In genomic region chr13:99610498-99610897, GRCm38 (mm10) we compare ENCODE assay signal across 12 mouse cellular contexts.
DNase-seq lines count a peak whose midpoint lies in the region; ATAC-seq lines count a peak whose summit lies in the region.
"Had no signal": no experiment of that assay in that cellular context is flagged by ENCODE, and none has a peak within 500 bp of the region (broad histone marks: within the 10 kb centered on the region; RNA-seq: fewer than 3 reads in every experiment).

No protein-coding gene starts in this region.

- H3K4me1 ChIP-seq in hindbrain, embryonic 13.5 days (replicated peaks) = peaks cover 29% of the 10 kb centered on the region
- peaks cover 12% of the 10 kb centered on the region for H3K4me1 ChIP-seq in hindbrain, embryonic 16.5 days (ENCODE audit: control insufficient read depth, insufficient read depth, low read depth, low read length)

- H3K27me3 ChIP-seq in hindbrain, embryonic 13.5 days = peaks cover 2% of the 10 kb centered on the region; the same call in 1 of the 2 replicates
- H3K27me3 ChIP-seq in hindbrain, embryonic 16.5 days (replicated peaks; ENCODE audit: control insufficient read depth, insufficient read depth, low read length) = no peaks in the 10 kb centered on the region
- H3K27me3 ChIP-seq: embryonic facial prominence, embryonic 15.5 days; neural tube, embryonic 15.5 days had no signal

- H3K4me2 ChIP-seq in hindbrain, embryonic 13.5 days = no peak overlapping the region
- H3K4me2 ChIP-seq in hindbrain, embryonic 16.5 days (ENCODE audit: low read length) = no peak overlapping the region
- H3K4me2 ChIP-seq: embryonic facial prominence, embryonic 15.5 days; neural tube, embryonic 15.5 days had no signal

- DNase-seq in adrenal gland, postnatal 14 days = peak; percentile 15
- DNase-seq in adrenal gland, postnatal 25 days = no peak
- peak; percentile 27 for DNase-seq in testis, postnatal 14 days (ENCODE audit: low spot score)
- no peak for DNase-seq in testis, postnatal 10 days (ENCODE audit: low spot score)
- no peak for DNase-seq in thymus, postnatal 4 days
- no peak for DNase-seq in neural tube, embryonic 10.5 days (ENCODE audit: extremely low spot score, low spot score)
- DNase-seq: cerebellum, adult 2 months; right cerebral cortex, postnatal 14 days had no signal

- no peak overlapping the region for H3K4me3 ChIP-seq in hindbrain, embryonic 13.5 days
- no peak overlapping the region for H3K4me3 ChIP-seq in hindbrain, embryonic 16.5 days (ENCODE audit: low read length)
- H3K4me3 ChIP-seq: embryonic facial prominence, embryonic 15.5 days; neural tube, embryonic 15.5 days had no signal

- H3K9ac ChIP-seq in hindbrain, embryonic 13.5 days = no peak overlapping the region
- no peak overlapping the region for H3K9ac ChIP-seq in hindbrain, embryonic 16.5 days (ENCODE audit: low read depth, low read length)
- H3K9ac ChIP-seq: embryonic facial prominence, embryonic 15.5 days; neural tube, embryonic 15.5 days had no signal

- 56% methylated on average over 5 of the region's 5 CpGs for WGBS in hindbrain, embryonic 13.5 days
- 53% methylated on average over 5 of the region's 5 CpGs for WGBS in hindbrain, embryonic 16.5 days

- ATAC-seq in hindbrain, embryonic 13.5 days (ENCODE audit: low FRiP score) = peak; percentile 43; the same call in 1 of the 2 replicates
- no peak for ATAC-seq in hindbrain, embryonic 16.5 days

- no peaks in the 10 kb centered on the region for H3K36me3 ChIP-seq in hindbrain, embryonic 13.5 days
- no peaks in the 10 kb centered on the region for H3K36me3 ChIP-seq in hindbrain, embryonic 16.5 days (ENCODE audit: control insufficient read depth, insufficient read depth, low read length)
- H3K36me3 ChIP-seq: embryonic facial prominence, embryonic 15.5 days; neural tube, embryonic 15.5 days had no signal

- H3K27ac ChIP-seq in hindbrain, embryonic 13.5 days = no peak overlapping the region
- H3K27ac ChIP-seq in hindbrain, embryonic 16.5 days (ENCODE audit: low read depth, low read length) = no peak overlapping the region
- H3K27ac ChIP-seq: embryonic facial prominence, embryonic 15.5 days; neural tube, embryonic 15.5 days had no signal

- no peaks in the 10 kb centered on the region for H3K9me3 ChIP-seq in hindbrain, embryonic 13.5 days
- no peaks in the 10 kb centered on the region for H3K9me3 ChIP-seq in hindbrain, embryonic 16.5 days (ENCODE audit: control insufficient read depth, low read length)
- H3K9me3 ChIP-seq: embryonic facial prominence, embryonic 15.5 days; neural tube, embryonic 15.5 days had no signal

Comparison
In these comparisons a context has a peak if more than half of its experiments do, and no peak if none do; other contexts are left out.
1. DNase-seq: peak in adrenal gland, postnatal 14 days (single experiment) and testis, postnatal 14 days (single experiment); none in adrenal gland, postnatal 25 days (single experiment), testis, postnatal 10 days (single experiment), thymus, postnatal 4 days (single experiment) and neural tube, embryonic 10.5 days (single experiment).